Mouse (Mus musculus): ENCODE results near the gene Sohlh1. TPM values are rescaled to one million over a fixed set of nuclear protein-coding genes. Genes with fewer than 3 reads are reported as not detected.

The Sohlh1 gene
- not detected for total RNA-seq (2021)
- long read RNA-seq, experiment 1 = 0 reads
- long read RNA-seq, experiment 2 = 0 reads

DNA sequence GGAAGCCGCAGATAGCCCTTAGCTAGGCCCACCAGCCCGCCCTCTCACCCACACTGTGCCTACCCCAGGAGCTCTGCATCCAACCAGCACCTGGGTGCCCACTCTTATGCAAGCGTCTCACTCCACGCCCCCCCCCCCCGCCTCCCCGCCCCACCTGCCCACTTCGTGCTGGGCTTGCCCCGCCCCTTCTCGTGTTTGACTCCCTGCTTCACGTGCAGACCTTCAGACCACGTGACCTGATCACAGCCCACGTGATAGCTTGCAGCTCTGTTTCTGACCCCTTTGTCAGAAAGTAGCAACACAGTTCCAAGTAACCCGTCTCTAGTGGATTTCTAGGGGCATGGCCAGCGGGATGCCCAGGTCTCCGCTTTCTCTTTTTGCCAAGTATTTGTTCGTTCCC is at the start of gene Sohlh1:
Gene Sohlh1 (minus strand): TSS at position 23 of the 400 bp plus-strand sequence.
- intact Hi-C loops (cut with DNase I; ENCODE audit: low total_unique reads) = no loop called here
- DNase-seq = no peak

DNA sequence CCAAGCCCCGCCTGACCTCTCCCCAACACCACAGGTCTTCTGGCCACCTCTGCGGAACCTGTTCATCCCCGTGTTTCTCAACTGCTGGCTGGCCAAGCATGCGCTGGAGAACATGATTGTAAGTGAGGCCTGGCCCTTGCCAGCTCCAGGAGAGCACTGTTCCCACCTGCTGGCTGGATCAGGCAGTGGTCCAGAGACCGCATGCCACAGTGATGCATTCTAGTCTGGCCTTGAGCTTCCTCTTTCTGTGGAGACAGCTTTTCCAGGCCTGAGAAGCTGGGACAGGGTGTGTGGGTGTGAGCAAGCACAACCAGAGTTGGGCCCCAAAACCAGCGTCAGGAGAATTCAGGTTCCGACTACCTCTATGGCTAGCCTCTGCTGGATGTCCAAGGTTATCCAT is 45.4 kb upstream of the Sohlh1 start:
- intact Hi-C loops (cut with DNase I; ENCODE audit: low total_unique reads) = no loop called here
- DNase-seq = no peak

DNA sequence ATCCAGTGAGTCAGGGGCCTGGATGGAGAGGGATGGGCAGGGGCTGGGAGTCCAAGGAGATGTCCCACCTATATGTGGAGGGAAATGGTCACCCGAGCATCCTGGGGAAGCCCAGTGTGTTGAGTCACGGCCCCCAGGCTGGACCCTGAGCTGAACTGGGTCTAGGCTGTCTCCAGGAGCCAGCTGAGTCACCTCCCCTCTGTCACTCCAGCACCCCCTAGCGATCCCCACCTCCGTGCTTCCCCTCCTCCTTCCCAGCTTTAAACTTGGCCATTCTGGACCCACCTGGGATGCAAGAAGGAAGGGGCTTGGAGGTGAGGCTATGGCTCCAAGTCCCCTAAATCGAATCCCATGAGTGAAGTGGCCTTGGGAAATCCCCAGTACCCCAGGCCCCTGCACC is 41.1 kb upstream of the Sohlh1 start:
- no peak for DNase-seq
- intact Hi-C loops (cut with DNase I; ENCODE audit: low total_unique reads) = no loop called here

DNA sequence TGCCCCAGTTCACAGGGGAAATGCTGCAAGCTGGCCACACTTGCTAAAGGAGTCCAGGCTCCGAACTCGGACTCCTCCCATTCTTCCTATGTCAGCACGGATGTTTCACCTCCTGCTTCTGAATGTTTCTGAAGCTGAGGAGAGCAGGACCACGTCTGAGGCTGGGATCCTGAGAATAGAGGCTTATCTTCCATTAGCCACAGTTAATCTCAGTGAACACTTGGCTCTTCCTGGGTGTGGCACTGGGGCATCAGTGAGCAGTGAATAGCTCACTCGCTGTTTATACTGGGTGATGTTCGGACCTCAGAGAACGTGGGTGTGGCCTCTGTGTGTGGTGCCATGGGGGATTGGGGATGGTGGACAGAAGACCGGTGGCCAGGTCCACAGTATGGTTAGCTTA is 40.2 kb upstream of the Sohlh1 start:
- no peak for DNase-seq
- intact Hi-C loops (cut with DNase I; ENCODE audit: low total_unique reads) = no loop called here

DNA sequence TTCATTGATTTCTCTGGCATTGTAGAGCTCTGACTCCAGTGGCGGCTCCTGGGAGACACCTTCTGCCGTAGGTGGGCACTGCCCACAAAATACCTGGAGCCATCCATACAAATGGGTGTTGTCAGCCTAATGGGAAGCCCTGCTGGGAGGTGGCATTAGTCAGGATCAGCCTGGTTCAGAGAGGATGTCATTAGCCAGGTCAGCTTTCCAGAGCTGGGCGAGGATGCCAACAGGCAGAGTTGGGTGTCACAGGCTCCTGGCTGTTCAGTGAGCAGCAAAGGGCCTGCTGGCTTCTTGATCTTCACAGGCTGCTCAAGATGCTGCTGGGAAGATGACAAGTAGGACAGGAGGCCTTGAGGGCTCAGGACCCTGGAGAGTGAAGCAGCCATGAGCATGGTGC is 37.7 kb upstream of the Sohlh1 start:
- intact Hi-C loops (cut with DNase I; ENCODE audit: low total_unique reads) = no loop called here
- no peak for DNase-seq

DNA sequence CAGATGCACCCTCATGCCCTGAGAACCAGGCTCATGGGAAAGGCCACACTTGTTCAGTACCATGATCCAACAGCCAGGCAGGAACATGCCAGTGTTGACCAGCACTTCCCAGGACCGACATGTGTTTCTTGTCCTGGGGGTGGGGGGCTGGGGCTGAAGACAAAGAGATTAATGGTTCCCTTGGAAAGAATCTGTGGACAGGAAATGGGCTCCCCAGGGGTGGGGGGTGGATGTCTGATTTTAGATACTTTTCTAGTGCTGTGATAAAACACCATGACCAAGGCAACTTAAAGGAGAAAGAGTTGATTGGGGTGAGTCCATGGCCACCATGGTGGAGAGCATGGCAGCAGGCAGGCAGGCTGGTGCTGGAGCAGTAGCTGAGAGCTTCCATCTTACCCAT is 35.2 kb upstream of the Sohlh1 start:
- no peak for DNase-seq
- intact Hi-C loops (cut with DNase I; ENCODE audit: low total_unique reads) = no loop called here

DNA sequence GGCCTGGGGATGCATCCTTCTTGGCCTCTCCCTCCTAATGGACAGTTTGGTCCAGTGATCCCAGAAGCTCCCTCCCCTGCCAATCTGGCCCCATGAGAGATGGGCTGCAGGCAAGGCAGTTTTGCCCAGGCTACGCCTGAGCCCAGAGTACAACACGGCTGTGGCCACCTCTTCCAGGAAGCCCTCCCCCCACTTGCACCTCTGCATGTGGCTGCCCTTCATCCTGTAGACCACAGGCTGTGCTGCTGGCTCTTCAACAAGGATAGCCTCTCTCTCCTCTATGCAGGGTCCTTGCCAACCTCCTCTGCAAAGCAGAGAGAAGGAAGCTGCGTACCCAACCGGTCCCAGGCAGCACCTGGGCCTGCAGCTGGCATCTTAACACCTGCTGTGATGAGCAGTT is 32.0 kb upstream of the Sohlh1 start:
- no peak for DNase-seq
- intact Hi-C loops (cut with DNase I; ENCODE audit: low total_unique reads) = no loop called here

DNA sequence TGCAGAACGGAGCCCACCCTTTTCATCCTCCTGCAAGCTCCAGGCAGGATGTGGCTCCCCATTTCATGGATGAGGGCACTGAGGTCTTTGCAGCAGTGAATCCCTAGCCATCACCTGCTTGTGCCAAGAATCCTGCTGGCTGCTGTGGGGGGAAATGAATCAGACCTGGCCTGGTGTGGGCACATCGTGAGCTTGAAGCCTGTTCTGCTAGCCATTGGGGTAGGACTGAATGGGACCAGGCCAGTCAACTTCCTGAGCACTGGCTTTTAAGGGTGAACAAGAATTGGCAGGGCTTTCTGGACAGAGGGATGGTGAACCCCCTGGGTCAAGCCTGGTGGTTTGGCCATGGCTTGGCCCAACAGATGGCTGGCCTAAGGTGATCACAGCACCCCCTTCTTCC is 31.5 kb upstream of the Sohlh1 start:
- no peak for DNase-seq
- intact Hi-C loops (cut with DNase I; ENCODE audit: low total_unique reads) = no loop called here

DNA sequence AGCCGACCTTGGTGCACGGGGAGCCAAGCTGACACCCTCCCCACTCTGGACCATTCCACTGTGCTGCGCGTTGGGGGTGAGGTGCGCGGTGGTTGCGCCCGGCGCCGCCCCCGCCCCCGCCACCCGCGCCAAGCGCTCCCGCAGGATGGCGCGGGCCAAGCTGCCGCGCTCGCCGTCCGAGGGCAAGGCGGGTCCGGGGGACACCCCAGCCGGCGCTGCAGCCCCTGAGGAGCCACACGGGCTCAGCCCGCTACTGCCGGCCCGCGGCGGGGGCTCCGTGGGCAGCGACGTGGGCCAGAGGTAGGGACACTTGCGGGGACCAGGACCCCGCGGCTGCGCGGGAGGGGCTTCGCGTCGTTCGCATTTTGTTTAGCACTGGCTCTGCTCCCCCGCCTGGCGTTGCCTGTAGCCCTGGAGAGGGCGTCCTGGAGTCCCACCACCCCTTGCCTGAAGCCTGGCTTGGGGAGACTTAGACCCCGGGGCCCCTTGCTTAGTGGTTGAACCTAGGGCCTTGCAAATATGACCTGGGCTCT is 30.8 kb upstream of the Sohlh1 start:
- intact Hi-C loops (cut with DNase I; ENCODE audit: low total_unique reads) = no loop called here
- DNase-seq = no peak

DNA sequence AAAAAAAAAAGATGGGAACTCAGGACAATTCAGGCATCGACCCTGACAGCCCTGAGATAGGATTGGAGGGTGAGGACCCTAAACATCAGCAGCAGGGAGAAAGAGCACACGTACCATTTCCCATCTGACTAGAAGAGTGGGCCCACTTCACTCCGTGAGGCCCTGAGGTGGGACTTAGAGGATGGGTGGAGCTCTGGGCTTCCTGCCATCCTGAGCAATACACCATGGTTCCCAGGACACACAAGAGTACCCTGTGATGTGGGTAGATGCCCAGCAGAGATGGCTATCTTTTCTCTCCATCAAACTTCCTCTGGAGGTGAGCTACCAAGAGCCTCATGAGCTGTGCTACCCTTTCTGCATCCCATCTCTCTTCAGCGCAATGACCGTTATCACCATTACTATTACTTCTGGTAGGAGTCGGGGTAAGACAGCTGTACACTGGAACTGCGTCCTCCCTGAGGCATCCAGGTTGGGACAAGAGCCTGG is 30.2 kb upstream of the Sohlh1 start:
- intact Hi-C loops (cut with DNase I; ENCODE audit: low total_unique reads) = no loop called here
- no peak for DNase-seq

DNA sequence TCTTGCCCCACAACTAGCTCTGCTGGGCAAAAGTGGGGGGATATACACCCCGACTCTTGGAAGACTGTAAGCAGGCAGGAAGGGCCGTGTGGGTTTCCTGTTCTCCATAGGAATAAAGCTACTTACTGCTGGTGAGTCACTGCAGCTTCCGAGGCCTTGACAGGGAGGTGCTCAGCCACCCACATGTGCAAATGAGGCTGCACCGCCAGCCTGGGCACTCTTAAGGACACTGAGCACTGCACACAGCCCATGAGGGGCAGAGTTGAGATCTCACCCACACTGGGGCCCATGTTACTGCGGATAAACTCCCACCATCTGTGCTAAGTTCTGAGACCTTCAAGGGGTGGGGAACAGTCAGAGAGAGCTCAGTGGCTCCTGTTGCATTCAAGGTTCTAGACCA is 19.6 kb upstream of the Sohlh1 start:
- DNase-seq = no peak
- intact Hi-C loops (cut with DNase I; ENCODE audit: low total_unique reads) = no loop called here

DNA sequence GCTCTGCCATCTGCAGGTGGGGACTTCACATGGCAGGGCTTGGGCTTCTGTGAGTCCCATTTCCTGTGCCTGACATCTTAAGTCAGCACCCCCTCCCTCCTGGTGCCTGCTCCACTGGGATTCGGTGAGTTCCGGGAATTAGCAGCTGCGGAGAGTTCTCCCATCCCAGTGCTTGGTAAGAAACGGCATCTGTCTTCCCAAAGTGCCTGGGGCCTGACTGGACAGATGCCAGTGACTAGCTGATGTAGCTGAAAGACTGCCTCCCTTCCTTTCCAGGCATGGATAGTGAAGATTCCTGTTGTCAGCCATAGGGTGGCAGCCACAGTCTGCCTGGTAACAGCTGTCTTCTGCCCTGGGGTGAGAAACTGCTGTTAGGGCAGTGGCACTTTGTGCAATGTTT is 18.4 kb upstream of the Sohlh1 start:
- intact Hi-C loops (cut with DNase I; ENCODE audit: low total_unique reads) = no loop called here
- DNase-seq = peak; percentile 18

DNA sequence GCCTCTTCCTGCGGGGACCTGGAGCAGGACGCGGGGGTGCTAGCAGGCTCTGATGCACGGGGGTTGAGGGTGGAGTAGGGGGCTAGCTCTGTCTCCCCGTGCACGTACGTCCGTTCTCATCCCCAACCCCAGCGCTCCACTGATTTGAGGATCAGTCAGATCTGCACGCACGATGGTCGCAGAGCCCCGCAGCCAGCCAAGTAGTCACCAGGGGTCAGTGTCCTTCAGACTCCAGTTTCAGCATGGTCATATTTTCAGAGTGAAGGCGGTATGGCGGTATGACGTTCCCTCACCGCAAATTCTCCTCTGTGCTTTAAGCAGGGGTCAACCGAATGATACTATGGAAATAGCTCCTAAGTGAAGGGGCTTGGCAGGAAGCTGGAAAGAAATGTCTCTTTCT is 17.2 kb upstream of the Sohlh1 start:
- no peak for DNase-seq
- intact Hi-C loops (cut with DNase I; ENCODE audit: low total_unique reads) = no loop called here

DNA sequence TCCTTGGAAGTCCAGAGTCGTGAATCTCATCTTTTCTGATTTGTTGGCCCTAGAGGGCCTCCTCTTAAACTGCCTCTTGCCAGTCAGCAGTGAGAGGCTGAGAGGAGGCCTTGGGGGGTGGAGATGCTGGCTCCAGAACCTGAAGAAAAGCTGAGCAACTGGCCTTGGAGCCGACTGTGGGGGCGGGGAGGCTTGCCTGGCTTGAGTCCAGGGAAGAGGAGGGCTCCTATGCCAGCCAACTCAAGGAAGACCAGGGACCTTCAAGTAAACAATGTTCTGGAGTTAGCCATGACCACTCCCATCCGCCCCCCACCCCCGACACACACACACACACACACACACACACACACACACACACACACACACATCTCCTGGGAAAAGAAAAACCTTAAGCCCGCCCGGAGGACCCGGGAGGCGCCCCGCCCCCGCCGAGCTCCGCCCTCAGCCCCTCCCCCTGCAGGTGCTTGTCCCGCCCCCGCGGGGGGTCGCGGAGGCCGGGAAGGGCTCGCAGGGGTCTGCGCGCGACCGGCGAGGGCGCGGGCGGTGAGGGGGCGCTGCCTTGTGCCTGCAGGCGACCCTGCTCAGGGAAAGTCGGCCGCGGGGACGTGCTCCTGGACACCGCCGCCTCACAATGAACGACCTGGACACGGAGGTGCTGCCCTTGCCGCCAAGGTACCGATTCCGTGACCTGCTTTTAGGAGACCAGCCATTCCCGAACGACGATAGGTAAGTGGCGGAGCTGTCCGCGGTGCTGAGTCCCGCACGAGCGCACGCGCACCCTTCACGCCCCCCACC is 16.5 kb upstream of the Sohlh1 start, which contains the start of gene Kcnt1:
Gene Kcnt1 (plus strand): TSS at position 398 of the 795 bp plus-strand sequence.
- intact Hi-C loops (cut with DNase I; ENCODE audit: low total_unique reads) = no loop called here
- no peak for DNase-seq

DNA sequence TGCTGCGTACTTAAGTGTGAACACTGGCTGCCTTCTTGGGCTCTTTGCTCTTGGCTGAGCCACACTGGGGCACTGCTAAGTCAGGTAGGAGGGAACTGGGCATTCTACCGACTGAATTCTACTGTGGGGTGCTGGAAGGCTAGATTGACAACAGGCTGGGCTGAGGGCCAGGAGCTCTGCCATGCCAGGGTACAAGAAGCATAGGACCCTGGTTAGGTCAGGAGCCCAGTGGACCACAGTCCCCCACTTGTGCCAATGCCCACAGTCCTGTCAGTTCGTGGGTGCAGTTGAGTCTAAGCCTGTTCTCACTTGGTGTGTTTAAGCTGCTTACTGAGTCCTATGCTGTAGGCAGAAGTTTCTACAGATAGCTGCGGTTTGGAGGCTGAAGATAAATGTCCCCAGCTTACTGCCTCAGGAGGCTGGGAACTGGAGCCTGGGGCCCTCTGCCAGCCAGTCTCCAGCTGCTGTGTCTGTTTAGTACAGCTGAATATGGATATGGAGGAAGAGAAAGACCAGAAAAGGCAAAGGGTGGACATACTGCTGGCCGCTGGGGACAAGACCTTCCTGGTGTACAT is 15.7 kb upstream of the Sohlh1 start:
- intact Hi-C loops (cut with DNase I; ENCODE audit: low total_unique reads) = no loop called here
- no peak for DNase-seq

DNA sequence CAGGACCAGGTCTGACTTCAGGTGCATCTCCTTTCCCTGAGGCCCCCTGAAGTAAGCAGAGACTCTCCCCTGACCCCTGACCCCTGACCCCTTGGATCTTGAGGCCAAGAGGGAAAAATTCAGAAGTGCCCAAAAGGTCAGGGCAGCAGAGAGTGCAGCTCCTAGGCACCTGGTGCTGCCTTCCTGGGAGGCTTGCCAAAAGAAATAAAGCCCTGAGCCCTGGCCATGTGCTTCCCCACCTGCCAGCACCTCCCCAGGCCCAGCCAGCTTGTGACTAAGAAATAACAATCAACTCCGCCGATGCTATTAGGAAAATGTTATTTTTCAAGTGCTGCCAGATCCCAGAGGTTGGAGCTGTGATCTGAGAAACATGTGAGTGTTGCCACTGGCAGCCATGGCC is 15.0 kb upstream of the Sohlh1 start:
- DNase-seq = no peak
- intact Hi-C loops (cut with DNase I; ENCODE audit: low total_unique reads) = no loop called here

DNA sequence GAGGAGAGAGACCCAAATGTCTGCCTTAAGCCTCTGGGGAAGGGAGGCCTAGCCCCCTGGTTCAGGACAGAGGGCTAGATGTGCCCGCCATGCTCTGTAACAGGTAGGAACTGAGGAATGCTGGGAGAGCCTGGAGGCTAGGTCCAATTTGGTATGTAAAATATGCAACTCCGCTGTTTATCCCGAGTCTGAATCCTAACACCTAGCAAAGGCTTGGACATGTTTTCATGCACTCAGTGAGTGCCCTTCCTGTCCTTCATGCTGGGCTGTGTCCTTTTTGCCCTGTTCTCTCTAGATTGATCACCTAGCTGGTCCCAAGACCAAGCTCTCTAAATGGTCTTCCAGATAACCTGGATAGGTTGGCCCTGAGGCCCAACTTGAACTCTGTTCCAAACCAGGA is 12.8 kb upstream of the Sohlh1 start:
- DNase-seq = no peak
- intact Hi-C loops (cut with DNase I; ENCODE audit: low total_unique reads) = loop anchor here (10.0 kb wide), 1 partner anchor 185 kb away; no protein-coding TSS in a partner anchor

DNA sequence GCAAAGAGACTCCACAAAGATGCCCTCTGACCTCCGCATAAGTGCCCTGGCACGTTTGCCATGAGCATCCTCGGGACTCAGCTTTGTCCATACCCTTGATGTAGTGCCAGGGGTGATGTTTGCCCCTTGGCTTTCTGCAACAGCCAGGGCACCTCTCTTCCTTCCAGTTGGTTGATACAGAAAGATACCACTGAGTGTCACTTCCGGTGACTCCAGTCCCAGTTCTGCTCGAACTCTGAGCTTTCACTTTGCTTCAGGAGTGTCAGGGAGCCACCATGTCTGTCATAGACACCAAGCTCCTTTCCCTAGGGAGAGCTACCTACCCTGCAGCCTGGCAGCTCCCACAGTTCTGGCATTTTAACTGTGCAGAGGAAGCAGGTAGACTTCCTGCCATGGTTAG is 7.0 kb upstream of the Sohlh1 start:
- no peak for DNase-seq
- intact Hi-C loops (cut with DNase I; ENCODE audit: low total_unique reads) = loop anchor here (10.0 kb wide), 1 partner anchor 191 kb away; no protein-coding TSS in a partner anchor

DNA sequence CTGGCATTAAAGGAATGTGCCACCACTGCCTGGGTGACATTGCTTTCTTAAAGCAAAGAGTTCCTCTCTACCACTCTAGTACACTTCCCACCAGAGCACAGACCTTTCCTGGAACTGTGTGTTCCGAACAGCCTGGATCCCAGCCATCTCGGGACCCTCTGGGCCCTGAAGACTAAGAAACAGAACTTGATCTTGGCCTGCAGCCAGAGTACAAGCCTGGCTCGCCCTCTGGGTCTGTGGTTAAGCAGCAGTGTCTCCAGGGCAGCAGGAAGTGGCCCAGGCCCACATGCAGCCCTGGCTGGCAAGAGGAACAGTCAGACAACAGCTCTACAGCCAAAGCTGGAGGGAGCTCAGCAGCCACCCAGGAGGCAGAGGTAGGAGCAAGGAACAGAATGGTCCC is 5.6 kb upstream of the Sohlh1 start:
- intact Hi-C loops (cut with DNase I; ENCODE audit: low total_unique reads) = loop anchor here (10.0 kb wide), 1 partner anchor 192 kb away; no protein-coding TSS in a partner anchor

DNA sequence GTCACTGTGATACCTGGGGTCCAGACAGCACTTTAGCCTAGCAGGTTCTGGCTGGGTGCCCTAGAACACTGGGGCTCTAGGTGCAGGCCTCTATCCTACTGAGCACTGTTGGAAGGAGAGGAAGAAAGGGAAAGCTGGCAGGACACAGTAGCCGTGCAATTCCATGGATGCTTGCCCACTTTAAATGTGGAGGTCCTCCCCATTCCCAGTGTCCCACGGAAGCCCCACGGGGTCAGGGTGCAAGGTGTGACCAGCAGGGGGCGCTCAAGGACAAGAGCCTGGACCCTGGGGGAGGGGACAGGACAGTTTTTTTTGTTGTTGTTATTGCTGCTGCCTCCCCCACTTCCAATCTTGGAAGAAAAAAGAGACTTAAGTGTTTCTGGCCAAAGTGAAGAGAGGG is 3.3 kb upstream of the Sohlh1 start:
- DNase-seq = peak; percentile 46
- intact Hi-C loops (cut with DNase I; ENCODE audit: low total_unique reads) = loop anchor here (10.0 kb wide), 1 partner anchor 194 kb away; no protein-coding TSS in a partner anchor

More for the DNA sequence above, 5.6 kb upstream of the Sohlh1 start:
- no peak for DNase-seq

DNA sequence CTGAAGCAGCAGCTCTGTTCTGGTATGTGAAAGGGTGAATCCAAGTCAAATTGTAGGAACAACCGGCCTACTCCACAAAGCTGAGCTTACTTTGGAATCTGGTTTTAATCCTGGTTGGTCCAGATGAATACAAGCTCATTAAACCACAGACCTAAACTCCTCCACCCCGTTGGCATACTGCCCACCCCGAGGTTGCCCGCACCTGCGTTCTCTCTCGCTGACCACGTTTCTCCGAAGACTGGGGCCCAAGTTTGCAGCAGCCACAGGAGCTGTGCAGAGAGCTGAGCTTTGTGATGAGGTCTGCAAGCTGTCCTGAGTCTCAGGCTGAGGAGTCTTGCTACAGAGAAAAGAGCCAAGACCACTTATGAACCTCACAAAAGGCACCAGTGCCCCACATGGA is 532 bp downstream of the Sohlh1 start:
- no peak for DNase-seq
- intact Hi-C loops (cut with DNase I; ENCODE audit: low total_unique reads) = no loop called here

Measured in gastrocnemius, postnatal 14 days (tissue).